Mouse (Mus musculus) lung, postnatal 0 days (tissue): ENCODE data around the gene Actl6b.

Experiments used
- CTCF ChIP-seq: IDR thresholded peaks from 2 replicates; pipeline ENCODE4 v1.5.1; 2016; ENCODE audit warnings: antibody characterized with exemption, mild to moderate bottlenecking
- EP300 ChIP-seq: IDR thresholded peaks from 2 replicates; pipeline ENCODE4 v1.6.1; 2016; ENCODE audit warnings: antibody characterized with exemption, mild to moderate bottlenecking, control low read depth

- TF ChIP-seq CTCF = peak; percentile 48
- TF ChIP-seq EP300 = no peak
Observed at GRCm38 (mm10) chr5:137574470-137574901, 21.2 kb downstream of the Actl6b start.
